Mouse (Mus musculus) monocyte, adult 2 months (primary cell): ENCODE measurements at regions not wholly inside any gene's neighbourhood (a gene's known extent, or its start where the extent isn't known, plus 50 kb on each side); places are given as distances from the start of the nearest gene placed in this dataset.
"Not testable (repeated sequence)": the region's sequence is repeated elsewhere in the genome, so short reads cannot be mapped to it uniquely, and the experiment has no call there.

Experiments
- DNase-seq, 2 experiments: peaks; one replicate each; pipeline ENCODE4 v3.0.0; 2022; ENCODE audit warnings: low spot score in 2 of 2, low read depth in 1 of 2

- no peak for DNase-seq
Observed at GRCm38 (mm10) chr11:26708636-26709035, 114.8 kb upstream of the Vrk2 start.

- DNase-seq = no peak
Observed at GRCm38 (mm10) chr11:26683850-26684249, 90.1 kb upstream of the Vrk2 start.

- DNase-seq = no peak
Observed at GRCm38 (mm10) chr11:26667251-26667650, 73.5 kb upstream of the Vrk2 start.

- DNase-seq = no peak
Observed at GRCm38 (mm10) chr11:26660878-26661277, 67.1 kb upstream of the Vrk2 start.

GRCm38 (mm10) chr11:26649165-26649564 is 55.4 kb upstream of the Vrk2 start:
- DNase-seq = not testable (repeated sequence)
